In the genomic region with DNA sequence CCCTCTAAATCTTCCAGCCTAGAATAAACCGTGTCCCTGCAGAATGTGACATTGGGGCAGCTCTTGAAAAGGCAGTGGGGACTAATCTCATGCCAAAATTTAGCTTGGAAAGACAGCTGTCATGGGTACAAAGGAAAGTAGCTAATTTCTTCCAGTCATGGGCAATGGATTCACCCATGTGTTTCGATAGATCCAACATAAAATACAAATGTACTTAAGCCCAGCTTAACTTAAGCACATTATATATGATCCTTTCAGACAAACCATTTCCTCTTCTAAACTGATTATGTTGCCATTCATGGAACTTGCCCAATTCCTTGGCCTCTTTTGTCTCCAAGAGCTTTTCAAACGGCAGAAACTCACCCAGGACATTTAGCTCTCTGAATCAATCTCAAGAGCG, we compare ENCODE assay signal across 21 mouse cellular contexts.
DNase-seq lines count a peak whose midpoint lies in the region; ATAC-seq and TF ChIP-seq lines count a peak whose summit lies in the region.
"Had no signal": no experiment of that assay in that cellular context is flagged by ENCODE, and none has a peak within 500 bp of the region (broad histone marks: within the 10 kb centered on the region; RNA-seq: fewer than 3 reads in every experiment).

No protein-coding gene starts in this region.

- 61% methylated on average over 4 of the region's 4 CpGs for WGBS in hindbrain, embryonic 16.5 days
- 78% methylated on average over 4 of the region's 4 CpGs for WGBS in hindbrain, embryonic 11.5 days
- 22% methylated on average over 4 of the region's 4 CpGs for WGBS in midbrain, embryonic 11.5 days
- 20% methylated on average over 4 of the region's 4 CpGs for WGBS in midbrain, embryonic 16.5 days
- WGBS in midbrain, postnatal 0 days, result 25% methylated on average over 4 of the region's 4 CpGs

- H3K27me3 ChIP-seq in hindbrain, embryonic 16.5 days (replicated peaks; ENCODE audit: control insufficient read depth, insufficient read depth, low read length), result no peaks in the 10 kb centered on the region
- H3K27me3 ChIP-seq in hindbrain, embryonic 11.5 days (ENCODE audit: control insufficient read depth, insufficient read depth, low read length), result no peaks in the 10 kb centered on the region
- peaks cover 15% of the 10 kb centered on the region; the same call in 1 of the 2 replicates for H3K27me3 ChIP-seq in midbrain, embryonic 11.5 days (ENCODE audit: control insufficient read depth, insufficient read depth, low read length)
- H3K27me3 ChIP-seq in midbrain, embryonic 16.5 days (ENCODE audit: control insufficient read depth, insufficient read depth, low read depth, low read length), result no peaks in the 10 kb centered on the region
- H3K27me3 ChIP-seq in midbrain, postnatal 0 days (ENCODE audit: insufficient read depth, low read length), result no peaks in the 10 kb centered on the region
- H3K27me3 ChIP-seq: embryonic facial prominence, embryonic 12.5 days; embryonic facial prominence, embryonic 15.5 days had no signal

- DNase-seq in hindbrain, embryonic 11.5 days (ENCODE audit: low spot score), result no peak
- DNase-seq in midbrain, embryonic 11.5 days (ENCODE audit: low spot score, missing footprints), result peak; percentile 84
- peak; percentile 13 for DNase-seq in midbrain, postnatal 0 days (ENCODE audit: low spot score)
- DNase-seq in urinary bladder, adult 2 months (ENCODE audit: low spot score), result no peak
- DNase-seq: adrenal gland, adult 8-10 months; adrenal gland, postnatal 25 days; cerebellum, adult 18-20 months; cerebellum, adult 9-10 months; cerebellum, postnatal 14 days; forebrain, postnatal 0 days; gastrocnemius, adult 2 months; gastrocnemius, postnatal 14 days; heart, adult 11 months had no signal

- no peaks in the 10 kb centered on the region for H3K4me1 ChIP-seq in hindbrain, embryonic 16.5 days (ENCODE audit: control insufficient read depth, insufficient read depth, low read depth, low read length)
- no peaks in the 10 kb centered on the region for H3K4me1 ChIP-seq in hindbrain, embryonic 11.5 days (replicated peaks; ENCODE audit: control insufficient read depth, insufficient read depth, low read length)
- H3K4me1 ChIP-seq in midbrain, embryonic 11.5 days (ENCODE audit: control insufficient read depth, insufficient read depth, low read length), result no peaks in the 10 kb centered on the region
- no peaks in the 10 kb centered on the region for H3K4me1 ChIP-seq in midbrain, embryonic 16.5 days (ENCODE audit: control insufficient read depth, insufficient read depth, low read length)
- H3K4me1 ChIP-seq in midbrain, postnatal 0 days (ENCODE audit: insufficient read depth, low read length), result no peaks in the 10 kb centered on the region
- H3K4me1 ChIP-seq: embryonic facial prominence, embryonic 12.5 days; embryonic facial prominence, embryonic 15.5 days had no signal

- no peak for TF ChIP-seq CTCF in midbrain, postnatal 0 days (IDR thresholded peaks at IDR 0.05)

- H3K36me3 ChIP-seq in hindbrain, embryonic 16.5 days (ENCODE audit: control insufficient read depth, insufficient read depth, low read length), result no peaks in the 10 kb centered on the region
- no peaks in the 10 kb centered on the region for H3K36me3 ChIP-seq in hindbrain, embryonic 11.5 days (ENCODE audit: control insufficient read depth, insufficient read depth, low read length)
- H3K36me3 ChIP-seq in midbrain, embryonic 11.5 days (ENCODE audit: control insufficient read depth, insufficient read depth, low read length), result no peaks in the 10 kb centered on the region
- H3K36me3 ChIP-seq in midbrain, embryonic 16.5 days (ENCODE audit: control insufficient read depth, insufficient read depth, low read length), result no peaks in the 10 kb centered on the region
- H3K36me3 ChIP-seq in midbrain, postnatal 0 days (ENCODE audit: insufficient read depth, low read length), result no peaks in the 10 kb centered on the region
- H3K36me3 ChIP-seq: embryonic facial prominence, embryonic 12.5 days; embryonic facial prominence, embryonic 15.5 days had no signal

- no peak overlapping the region for H3K4me3 ChIP-seq in hindbrain, embryonic 16.5 days (ENCODE audit: low read length)
- no peak overlapping the region for H3K4me3 ChIP-seq in hindbrain, embryonic 11.5 days (ENCODE audit: low read depth, low read length)
- H3K4me3 ChIP-seq in midbrain, embryonic 11.5 days (ENCODE audit: low read depth, low read length), result no peak overlapping the region
- H3K4me3 ChIP-seq in midbrain, embryonic 16.5 days (ENCODE audit: low read depth, low read length), result no peak overlapping the region
- H3K4me3 ChIP-seq in midbrain, postnatal 0 days (ENCODE audit: low read depth, low read length), result no peak overlapping the region
- H3K4me3 ChIP-seq: embryonic facial prominence, embryonic 12.5 days; embryonic facial prominence, embryonic 15.5 days; gastrocnemius, adult 2 months had no signal

- H3K27ac ChIP-seq in hindbrain, embryonic 16.5 days (ENCODE audit: low read depth, low read length), result no peak overlapping the region
- H3K27ac ChIP-seq in hindbrain, embryonic 11.5 days (ENCODE audit: low read depth, low read length), result no peak overlapping the region
- no peak overlapping the region for H3K27ac ChIP-seq in midbrain, embryonic 11.5 days (ENCODE audit: low read depth, low read length)
- H3K27ac ChIP-seq in midbrain, embryonic 16.5 days (ENCODE audit: low read length), result no peak overlapping the region
- no peak overlapping the region for H3K27ac ChIP-seq in midbrain, postnatal 0 days (ENCODE audit: low read depth, low read length)
- H3K27ac ChIP-seq: embryonic facial prominence, embryonic 12.5 days; embryonic facial prominence, embryonic 15.5 days; gastrocnemius, adult 2 months; hindbrain, embryonic 14.5 days had no signal

- no peaks in the 10 kb centered on the region for H3K9me3 ChIP-seq in hindbrain, embryonic 16.5 days (ENCODE audit: control insufficient read depth, low read length)
- no peaks in the 10 kb centered on the region for H3K9me3 ChIP-seq in hindbrain, embryonic 11.5 days (ENCODE audit: control insufficient read depth, low read length)
- no peaks in the 10 kb centered on the region for H3K9me3 ChIP-seq in midbrain, embryonic 11.5 days (ENCODE audit: control insufficient read depth, low read length)
- H3K9me3 ChIP-seq in midbrain, embryonic 16.5 days (replicated peaks; ENCODE audit: control insufficient read depth, low read length, poor library complexity, severe bottlenecking), result no peaks in the 10 kb centered on the region
- no peaks in the 10 kb centered on the region for H3K9me3 ChIP-seq in midbrain, postnatal 0 days (ENCODE audit: low read length)
- H3K9me3 ChIP-seq: embryonic facial prominence, embryonic 12.5 days; embryonic facial prominence, embryonic 15.5 days had no signal

- H3K4me2 ChIP-seq in hindbrain, embryonic 16.5 days (ENCODE audit: low read length), result no peak overlapping the region
- no peak overlapping the region for H3K4me2 ChIP-seq in hindbrain, embryonic 11.5 days (replicated peaks; ENCODE audit: low read depth, low read length)
- H3K4me2 ChIP-seq in midbrain, embryonic 11.5 days, result no peak overlapping the region
- no peak overlapping the region for H3K4me2 ChIP-seq in midbrain, embryonic 16.5 days (ENCODE audit: low read length)
- no peak overlapping the region for H3K4me2 ChIP-seq in midbrain, postnatal 0 days (ENCODE audit: low read depth, low read length, poor library complexity, severe bottlenecking)
- H3K4me2 ChIP-seq: embryonic facial prominence, embryonic 12.5 days; embryonic facial prominence, embryonic 15.5 days; heart, embryonic 11.5 days; hindbrain, embryonic 14.5 days had no signal

- 0 out of 2 replicates have a peak, but pooled peaks have one; percentile 27 for ATAC-seq in hindbrain, embryonic 16.5 days
- ATAC-seq in hindbrain, embryonic 11.5 days (ENCODE audit: low FRiP score), result no peak
- ATAC-seq in midbrain, embryonic 11.5 days (ENCODE audit: low FRiP score), result peak; percentile 54; the same call in 1 of the 2 replicates
- no peak for ATAC-seq in midbrain, embryonic 16.5 days
- ATAC-seq in midbrain, postnatal 0 days (ENCODE audit: low FRiP score), result no peak
- ATAC-seq: activated CD4-positive, CD25-positive, alpha-beta regulatory T cell, adult 4 months; forebrain, embryonic 14.5 days; forebrain, postnatal 0 days had no signal

- H3K9ac ChIP-seq in hindbrain, embryonic 16.5 days (ENCODE audit: low read depth, low read length), result no peak overlapping the region
- no peak overlapping the region for H3K9ac ChIP-seq in hindbrain, embryonic 11.5 days (ENCODE audit: low read depth, low read length)
- no peak overlapping the region for H3K9ac ChIP-seq in midbrain, embryonic 11.5 days (ENCODE audit: low read length)
- H3K9ac ChIP-seq in midbrain, embryonic 16.5 days (ENCODE audit: low read depth, low read length), result no peak overlapping the region
- H3K9ac ChIP-seq in midbrain, postnatal 0 days (replicated peaks; ENCODE audit: low read length, poor library complexity, severe bottlenecking), result no peak overlapping the region
- H3K9ac ChIP-seq: embryonic facial prominence, embryonic 12.5 days; embryonic facial prominence, embryonic 15.5 days; forebrain, postnatal 0 days; hindbrain, embryonic 14.5 days had no signal

Comparison
In these comparisons a context has a peak if more than half of its experiments do, and no peak if none do; other contexts are left out.
1. ATAC-seq: peak in hindbrain, embryonic 16.5 days (single experiment) and midbrain, embryonic 11.5 days (single experiment); none in hindbrain, embryonic 11.5 days (single experiment), midbrain, embryonic 16.5 days (single experiment) and midbrain, postnatal 0 days (single experiment).
2. DNase-seq: peak in midbrain, embryonic 11.5 days (single experiment) and midbrain, postnatal 0 days (single experiment); none in hindbrain, embryonic 11.5 days (single experiment) and urinary bladder, adult 2 months (single experiment).